Mouse (Mus musculus) bone marrow, adult 2 months (tissue): ENCODE data around the gene Spaca9.

Experiments used
- CTCF ChIP-seq: fragments of 200-500 bp; IDR thresholded peaks from 2 replicates; pipeline ENCODE4 v1.5.1; 2011; ENCODE audit warnings: low read length, control low read depth; ENCODE audit not compliant: control insufficient read depth, insufficient read depth
- POLR2A ChIP-seq: fragments of 200-500 bp; IDR thresholded peaks from 2 replicates; pipeline ENCODE4 v1.6.1; 2011; ENCODE audit warnings: low read depth, mild to moderate bottlenecking, control low read depth, low read length, borderline replicate concordance; ENCODE audit not compliant: control insufficient read depth

DNA sequence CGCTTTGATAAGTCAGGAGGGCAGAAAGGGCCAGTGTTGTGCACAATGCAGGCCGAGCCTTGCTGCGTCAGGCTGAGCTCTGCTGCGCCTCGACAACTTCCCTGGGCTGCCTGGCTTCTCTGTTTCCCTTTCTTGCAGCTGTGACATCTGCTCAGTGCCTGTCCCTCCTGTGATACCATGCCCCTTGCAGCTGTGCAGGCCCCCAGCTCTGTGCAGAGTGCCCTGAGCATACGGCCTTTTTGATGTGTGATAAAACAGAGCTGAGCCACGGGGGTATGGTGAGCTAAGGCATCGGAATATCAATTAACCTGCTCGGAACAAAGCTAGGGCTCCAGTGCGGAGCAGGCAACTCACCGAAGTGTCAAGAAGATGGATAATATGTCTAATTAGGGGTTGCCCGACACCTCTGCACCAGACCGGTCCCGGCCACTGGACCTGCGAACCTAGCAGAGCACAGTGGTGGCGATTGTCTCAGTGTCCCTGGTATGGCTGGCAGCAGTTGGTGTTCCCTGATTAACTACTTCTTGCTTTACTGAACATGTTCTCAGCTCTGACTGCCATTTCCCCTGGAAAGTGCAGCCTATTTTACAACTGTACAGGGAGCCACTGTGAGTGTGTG lies 28.4 kb upstream of the Spaca9 start:
- TF ChIP-seq POLR2A (no peak), CTCF (no peak)
